Mouse (Mus musculus) ES-CJ7 (cell line): ENCODE data around the gene Stat2.

ENCODE experiments used
- DNase-seq: peaks from one replicate; pipeline ENCODE4 v3.0.0; 2011; ENCODE audit warnings: low read depth, low spot score

The Stat2 gene

GRCm38 (mm10) chr10:128338948-128339347, 68.6 kb downstream of the Stat2 start:
- DNase-seq: no peak

GRCm38 (mm10) chr10:128340257-128340656, 69.9 kb downstream of the Stat2 start:
- DNase-seq: peak; percentile 78
